Mouse (Mus musculus) c-Kit-negative CD71-positive TER-119-positive erythroid progenitor cells, embryonic 14.5 days (primary cell): ENCODE measurements around the gene 1600002K03Rik.

Source experiments
- DNase-seq: peaks from one replicate; pipeline ENCODE4 v3.0.0-alpha.2; 2013; ENCODE audit warnings: low read depth, low spot score

1600002K03Rik gene

GRCm38 (mm10) chr10:80172527-80173292 lies at the start of gene 1600002K03Rik:
Gene 1600002K03Rik, plus strand, starts transcription at chr10:80172944.
- peak; percentile 66 for DNase-seq

- no peak for DNase-seq
Observed at GRCm38 (mm10) chr10:80123932-80124562, 48.7 kb upstream of the 1600002K03Rik start.

GRCm38 (mm10) chr10:80127920-80128319 lies 44.8 kb upstream of the 1600002K03Rik start:
- DNase-seq: no peak

- DNase-seq: no peak
Observed at GRCm38 (mm10) chr10:80129846-80130245, 42.9 kb upstream of the 1600002K03Rik start.

- DNase-seq: no peak
Observed at GRCm38 (mm10) chr10:80130403-80131031, 42.2 kb upstream of the 1600002K03Rik start.

- DNase-seq: no peak
Observed at GRCm38 (mm10) chr10:80131316-80131951, 41.3 kb upstream of the 1600002K03Rik start.

- DNase-seq: no peak
Observed at GRCm38 (mm10) chr10:80131952-80132350, 40.8 kb upstream of the 1600002K03Rik start.

GRCm38 (mm10) chr10:80133226-80133849 lies 39.4 kb upstream of the 1600002K03Rik start:
- DNase-seq: no peak

- no peak for DNase-seq
Observed at GRCm38 (mm10) chr10:80134421-80134820, 38.3 kb upstream of the 1600002K03Rik start.

- DNase-seq: no peak
Observed at GRCm38 (mm10) chr10:80135161-80135560, 37.6 kb upstream of the 1600002K03Rik start.

GRCm38 (mm10) chr10:80135641-80136040 lies 37.1 kb upstream of the 1600002K03Rik start:
- DNase-seq: no peak

GRCm38 (mm10) chr10:80136179-80136951 lies 36.4 kb upstream of the 1600002K03Rik start:
- no peak for DNase-seq

- DNase-seq: no peak
Observed at GRCm38 (mm10) chr10:80136952-80137625, 35.7 kb upstream of the 1600002K03Rik start.

- DNase-seq: no peak
Observed at GRCm38 (mm10) chr10:80137626-80138552, 34.9 kb upstream of the 1600002K03Rik start.

- DNase-seq: no peak
Observed at GRCm38 (mm10) chr10:80138553-80139438, 33.9 kb upstream of the 1600002K03Rik start, which contains the start of gene Atp5d. Gene Atp5d, plus strand, starts transcription at chr10:80138632.

GRCm38 (mm10) chr10:80139439-80139775 lies 33.3 kb upstream of the 1600002K03Rik start:
- no peak for DNase-seq

GRCm38 (mm10) chr10:80139975-80140665 lies 32.6 kb upstream of the 1600002K03Rik start:
- DNase-seq: no peak

GRCm38 (mm10) chr10:80140666-80141035 lies 32.1 kb upstream of the 1600002K03Rik start, which contains the start of gene Cbarp:
Gene Cbarp, minus strand, starts transcription at chr10:80140835.
- no peak for DNase-seq
